Mouse (Mus musculus) CH12.LX (cell line): Measurements from ENCODE around the gene Snx32. TPM values are rescaled to one million over a fixed set of nuclear protein-coding genes. Genes with fewer than 3 reads are reported as not detected.

Source experiments
- DNase-seq: peaks from one replicate; pipeline ENCODE4 v3.0.0-alpha.2; 2013; ENCODE audit errors: extremely low read depth
- H3K27ac ChIP-seq: 2 replicates; pipeline ENCODE4 v1.5.1; 2012; ENCODE audit warnings: low read depth, mild to moderate bottlenecking, control low read depth, moderate library complexity; ENCODE audit not compliant: insufficient read depth
- H3K27me3 ChIP-seq: replicated peaks from 2 replicates; pipeline ENCODE3; 2012; ENCODE audit warnings: inconsistent platforms
- H3K36me3 ChIP-seq, 2 experiments: replicated peaks in 1 of 2; 2 replicates each; pipeline versions ENCODE3 to v1.6.1; 2012; ENCODE audit warnings: inconsistent platforms in 1 of 2, low read length in 1 of 2, mild to moderate bottlenecking in 1 of 2, mixed read lengths in 1 of 2, moderate library complexity in 1 of 2; ENCODE audit not compliant: control insufficient read depth in 1 of 2, insufficient read depth in 1 of 2
- H3K4me1 ChIP-seq, 2 experiments: 2 replicates each; pipeline ENCODE4 v1.6.1; 2012; ENCODE audit warnings: inconsistent platforms in 1 of 2, moderate library complexity in 1 of 2; ENCODE audit not compliant: insufficient read depth in 2 of 2, control insufficient read depth in 1 of 2
- H3K4me2 ChIP-seq: 2 replicates; pipeline ENCODE4 v1.6.1; 2012; ENCODE audit warnings: low read depth, mild to moderate bottlenecking, control low read depth; ENCODE audit not compliant: poor library complexity, insufficient read depth, severe bottlenecking
- H3K4me3 ChIP-seq, 3 experiments: fragments of 150-350 bp in 1 of 3; sonication (generic) in 1 of 3; replicated peaks in 1 of 3; 2 replicates each; pipeline versions ENCODE3 to v1.5.1; 2011 to 2012; ENCODE audit warnings: low read depth in 2 of 3, low read length in 2 of 3, mild to moderate bottlenecking in 2 of 3, moderate library complexity in 2 of 3, control low read depth in 1 of 3, improper control_type of control experiment in 1 of 3, inconsistent platforms in 1 of 3, mixed read lengths in 1 of 3; ENCODE audit not compliant: poor library complexity in 1 of 3
- H3K79me2 ChIP-seq: replicated peaks from 2 replicates; pipeline ENCODE4 v1.6.1; 2012; ENCODE audit warnings: mild to moderate bottlenecking, moderate library complexity; ENCODE audit not compliant: control insufficient read depth, poor library complexity, insufficient read depth, severe bottlenecking; ENCODE audit errors: extremely low read depth
- H3K9ac ChIP-seq: 2 replicates; pipeline ENCODE4 v1.6.1; 2012; ENCODE audit warnings: low read depth, mild to moderate bottlenecking, control low read depth, moderate library complexity; ENCODE audit not compliant: insufficient read depth
- H3K9me3 ChIP-seq: replicated peaks from 2 replicates; pipeline ENCODE3; 2012; ENCODE audit warnings: low read length, inconsistent platforms, mixed read lengths
- BHLHE40 ChIP-seq: IDR thresholded peaks from 2 replicates; pipeline ENCODE4 v1.6.1; 2011; ENCODE audit warnings: mild to moderate bottlenecking, low read depth, low read length, improper control_type of control experiment
- CHD2 ChIP-seq: IDR thresholded peaks from 2 replicates; pipeline ENCODE4 v1.6.1; 2011; ENCODE audit warnings: low read length, improper control_type of control experiment
- CTCF ChIP-seq, 2 experiments: IDR thresholded peaks in 1 of 2; conservative IDR thresholded peaks in 1 of 2; 2 replicates each; pipeline ENCODE4 v1.5.1; 2011 to 2012; ENCODE audit warnings: low read depth in 2 of 2, low read length in 2 of 2, improper control_type of control experiment in 1 of 2, inconsistent platforms in 1 of 2, mild to moderate bottlenecking in 1 of 2, moderate library complexity in 1 of 2
- E2F4 ChIP-seq: IDR thresholded peaks from 2 replicates; pipeline ENCODE4 v1.6.1; 2011; ENCODE audit warnings: low read depth, low read length, improper control_type of control experiment; ENCODE audit not compliant: insufficient replicate concordance
- ELF1 ChIP-seq: IDR thresholded peaks from 2 replicates; pipeline ENCODE4 v1.6.1; 2014; ENCODE audit warnings: low read depth, mild to moderate bottlenecking, inconsistent platforms, low read length, improper control_type of control experiment
- ETS1 ChIP-seq: conservative IDR thresholded peaks from 2 replicates; pipeline ENCODE4 v1.6.1; 2012; ENCODE audit warnings: low read depth, mild to moderate bottlenecking, inconsistent platforms, low read length, improper control_type of control experiment, moderate library complexity
- HCFC1 ChIP-seq: IDR thresholded peaks from 2 replicates; pipeline ENCODE4 v1.6.1; 2012; ENCODE audit warnings: low read depth, mild to moderate bottlenecking, inconsistent platforms, low read length, improper control_type of control experiment
- IRF4 ChIP-seq: IDR thresholded peaks from 2 replicates; pipeline ENCODE4 v1.6.1; 2014; ENCODE audit warnings: low read depth, mild to moderate bottlenecking, inconsistent platforms, low read length, improper control_type of control experiment
- JUN ChIP-seq: IDR thresholded peaks from 2 replicates; pipeline ENCODE4 v1.6.1; 2011; ENCODE audit warnings: low read depth, mild to moderate bottlenecking, low read length, improper control_type of control experiment, moderate library complexity; ENCODE audit not compliant: insufficient read depth
- KAT2A ChIP-seq: IDR thresholded peaks from 2 replicates; pipeline ENCODE4 v1.6.1; 2012; ENCODE audit warnings: low read length, improper control_type of control experiment, inconsistent platforms; ENCODE audit not compliant: insufficient replicate concordance
- MAFK ChIP-seq: IDR thresholded peaks from 2 replicates; pipeline ENCODE4 v1.6.1; 2011; ENCODE audit warnings: low read length, improper control_type of control experiment; ENCODE audit not compliant: insufficient replicate concordance
- MAX ChIP-seq: IDR thresholded peaks from 2 replicates; pipeline ENCODE4 v1.6.1; 2011; ENCODE audit warnings: low read length, improper control_type of control experiment
- MAZ ChIP-seq: IDR thresholded peaks from 2 replicates; pipeline ENCODE4 v1.6.1; 2012; ENCODE audit warnings: low read depth, mild to moderate bottlenecking, inconsistent platforms, low read length, improper control_type of control experiment, moderate library complexity
- MXI1 ChIP-seq: IDR thresholded peaks from 2 replicates; pipeline ENCODE4 v1.6.1; 2011; ENCODE audit warnings: mild to moderate bottlenecking, low read depth, low read length, improper control_type of control experiment
- MYC ChIP-seq: IDR thresholded peaks from 2 replicates; pipeline ENCODE4 v1.6.1; 2011; ENCODE audit warnings: low read depth, mild to moderate bottlenecking, improper control_type of control experiment, low read length
- PAX5 ChIP-seq: IDR thresholded peaks from 2 replicates; pipeline ENCODE4 v1.6.1; 2012; ENCODE audit warnings: low read length, inconsistent platforms, mixed read lengths
- RAD21 ChIP-seq: IDR thresholded peaks from 2 replicates; pipeline ENCODE4 v1.6.1; 2011; ENCODE audit warnings: low read depth, mild to moderate bottlenecking, low read length, improper control_type of control experiment, moderate library complexity
- SMC3 ChIP-seq: IDR thresholded peaks from 2 replicates; pipeline ENCODE4 v1.6.1; 2011; ENCODE audit warnings: low read depth, low read length, improper control_type of control experiment
- USF1 ChIP-seq: IDR thresholded peaks from 2 replicates; pipeline ENCODE4 v1.6.1; 2014; ENCODE audit warnings: low read depth, mild to moderate bottlenecking, inconsistent platforms, low read length, improper control_type of control experiment
- ZC3H11A ChIP-seq: IDR thresholded peaks from 2 replicates; pipeline ENCODE4 v1.6.1; 2012; ENCODE audit warnings: low read depth, mild to moderate bottlenecking, inconsistent platforms, low read length, improper control_type of control experiment
- ZKSCAN1 ChIP-seq: IDR thresholded peaks from 2 replicates; pipeline ENCODE4 v1.6.1; 2012; ENCODE audit warnings: low read depth, inconsistent platforms, low read length, improper control_type of control experiment, borderline replicate concordance
- ZMIZ1 ChIP-seq: IDR thresholded peaks from 2 replicates; pipeline ENCODE4 v1.6.1; 2012; ENCODE audit warnings: low read depth, mild to moderate bottlenecking, inconsistent platforms, low read length, improper control_type of control experiment
- dilution Hi-C: fragments of 300-500 bp; cut with MboI; formaldehyde crosslinking; loops from 2 replicates; pipeline ENCODE4 v1.14.3; 2020; ENCODE audit warnings: low sequenced_read_pairs; ENCODE audit not compliant: extremely low pct_unique_long_range_greater_than_20kb, extremely low pct_ligation_motif_present
- in situ Hi-C: fragments of 300-500 bp; cut with MboI; formaldehyde crosslinking; loops from 3 replicates; pipeline ENCODE4 v1.14.3; 2019; ENCODE audit warnings: low sequenced_read_pairs, low pct_ligation_motif_present, low pct_unique_long_range_greater_than_20kb, mixed read lengths
- polyA plus RNA-seq: library from polyadenylated mRNA; unstranded; fragments of >175 nt; gene quantifications from 2 replicates; pipeline ENCODE4 v1.2.1, GENCODE M21; 2012; ENCODE audit warnings: low read depth; ENCODE audit not compliant: insufficient read length
- total RNA-seq, 2 experiments: library from RNA; depleted of rRNA; stranded (reverse); fragments of 300-350 nt in 1 of 2; fragments of >200 nt in 1 of 2; gene quantifications; 2 replicates each; pipeline ENCODE4 v1.2.3; 2012 to 2014

Gene Snx32
- total and polyA plus RNA-seq, 3 experiments: 0.75 to 2.7 (median 2.4) TPM

GRCm38 (mm10) chr19:5544031-5544430 lies 33.7 kb upstream of the Snx32 start:
- DNase-seq: no peak
- H3K79me2 ChIP-seq: no peaks in the 10 kb centered on the region
- TF ChIP-seq SMC3 (no peak), HCFC1 (no peak), ELF1 (no peak), MXI1 (no peak)
- peaks cover 2% of the 10 kb centered on the region for H3K9me3 ChIP-seq
- peaks cover 0 to 27% of the 10 kb centered on the region in 2 experiments; a peak in 2 of 4 replicates for H3K4me1 ChIP-seq
- H3K36me3 ChIP-seq: no peaks in the 10 kb centered on the region
- dilution Hi-C loops: no loop called here
- peaks cover 23% of the 10 kb centered on the region for H3K27me3 ChIP-seq
- H3K27ac ChIP-seq: no peak overlapping the region
- no peak overlapping the region for H3K4me3 ChIP-seq
- H3K4me2 ChIP-seq: no peak overlapping the region
- H3K9ac ChIP-seq: no peak overlapping the region
- in situ Hi-C loops: no loop called here

DNA sequence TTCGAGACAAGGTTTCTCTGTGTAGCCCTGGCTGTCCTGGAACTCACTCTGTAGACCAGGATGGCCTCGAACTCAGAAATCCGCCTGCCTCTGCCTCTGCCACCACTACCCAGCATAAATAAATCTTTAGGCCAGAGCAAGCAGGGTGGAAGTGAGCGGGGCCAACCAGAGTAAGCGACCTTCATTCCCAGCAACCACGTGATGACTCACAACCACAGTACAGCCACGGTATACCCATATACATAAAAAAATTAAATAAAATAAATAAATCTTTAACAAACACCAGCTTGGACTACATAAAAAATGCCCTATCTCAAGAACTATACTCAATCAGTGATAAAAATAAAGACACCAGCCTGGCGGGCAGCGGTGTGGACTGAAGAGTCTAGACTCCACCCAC lies 33.0 kb upstream of the Snx32 start:
- H3K4me2 ChIP-seq: no peak overlapping the region
- peaks cover 26% of the 10 kb centered on the region for H3K27me3 ChIP-seq
- no peak overlapping the region for H3K27ac ChIP-seq
- no peak overlapping the region for H3K4me3 ChIP-seq
- no peaks in the 10 kb centered on the region for H3K36me3 ChIP-seq
- in situ Hi-C loops: no loop called here
- H3K9ac ChIP-seq: no peak overlapping the region
- peaks cover 0 to 20% of the 10 kb centered on the region in 2 experiments; a peak in 2 of 4 replicates for H3K4me1 ChIP-seq
- no peak for TF ChIP-seq CHD2
- TF ChIP-seq ZMIZ1: no peak
- no peak for TF ChIP-seq JUN
- TF ChIP-seq HCFC1: no peak
- no peak for TF ChIP-seq CTCF (conservative IDR thresholded peaks at IDR 0.05 in 1 of 2, IDR thresholded peaks at IDR 0.05 in 1 of 2; ENCODE audit: low read depth in 2 of 2, low read length in 2 of 2)
- TF ChIP-seq MAFK: no peak
- no peak for TF ChIP-seq ELF1
- no peak for TF ChIP-seq ETS1
- no peak for TF ChIP-seq IRF4
- TF ChIP-seq RAD21: no peak
- no peak for TF ChIP-seq KAT2A
- TF ChIP-seq ZKSCAN1: no peak
- TF ChIP-seq ZC3H11A: no peak
- H3K79me2 ChIP-seq: no peaks in the 10 kb centered on the region
- dilution Hi-C loops: no loop called here
- DNase-seq: no peak
- H3K9me3 ChIP-seq: peaks cover 2% of the 10 kb centered on the region

- H3K4me1 ChIP-seq: 0 out of 4 replicates have a peak, but pooled peaks cover 0 to 3% of the 10 kb centered on the region in 2 experiments
- H3K9me3 ChIP-seq: peaks cover 2% of the 10 kb centered on the region
- no peak overlapping the region for H3K27ac ChIP-seq
- no peak for DNase-seq
- H3K79me2 ChIP-seq: no peaks in the 10 kb centered on the region
- in situ Hi-C loops (no loop called here), dilution Hi-C loops (no loop called here)
- no peaks in the 10 kb centered on the region for H3K36me3 ChIP-seq
- H3K9ac ChIP-seq: no peak overlapping the region
- H3K4me2 ChIP-seq: no peak overlapping the region
- H3K4me3 ChIP-seq: no peak overlapping the region
- no peak for TF ChIP-seq USF1
- no peak for TF ChIP-seq MAZ
- no peak for TF ChIP-seq ETS1
- no peak for TF ChIP-seq MAX
- no peak for TF ChIP-seq PAX5
- TF ChIP-seq BHLHE40: no peak
- TF ChIP-seq MYC: no peak
- no peak for TF ChIP-seq E2F4
- TF ChIP-seq, all 38 proteins: peak for 0
- H3K27me3 ChIP-seq: peaks cover 31% of the 10 kb centered on the region
Observed at GRCm38 (mm10) chr19:5538786-5539185, 28.4 kb upstream of the Snx32 start.
